Mouse (Mus musculus): ENCODE measurements around the gene Zbtb9.
A peak's percentile ranks its signal among the peaks of the same experiment; 100 is the strongest.

The Zbtb9 gene

DNA sequence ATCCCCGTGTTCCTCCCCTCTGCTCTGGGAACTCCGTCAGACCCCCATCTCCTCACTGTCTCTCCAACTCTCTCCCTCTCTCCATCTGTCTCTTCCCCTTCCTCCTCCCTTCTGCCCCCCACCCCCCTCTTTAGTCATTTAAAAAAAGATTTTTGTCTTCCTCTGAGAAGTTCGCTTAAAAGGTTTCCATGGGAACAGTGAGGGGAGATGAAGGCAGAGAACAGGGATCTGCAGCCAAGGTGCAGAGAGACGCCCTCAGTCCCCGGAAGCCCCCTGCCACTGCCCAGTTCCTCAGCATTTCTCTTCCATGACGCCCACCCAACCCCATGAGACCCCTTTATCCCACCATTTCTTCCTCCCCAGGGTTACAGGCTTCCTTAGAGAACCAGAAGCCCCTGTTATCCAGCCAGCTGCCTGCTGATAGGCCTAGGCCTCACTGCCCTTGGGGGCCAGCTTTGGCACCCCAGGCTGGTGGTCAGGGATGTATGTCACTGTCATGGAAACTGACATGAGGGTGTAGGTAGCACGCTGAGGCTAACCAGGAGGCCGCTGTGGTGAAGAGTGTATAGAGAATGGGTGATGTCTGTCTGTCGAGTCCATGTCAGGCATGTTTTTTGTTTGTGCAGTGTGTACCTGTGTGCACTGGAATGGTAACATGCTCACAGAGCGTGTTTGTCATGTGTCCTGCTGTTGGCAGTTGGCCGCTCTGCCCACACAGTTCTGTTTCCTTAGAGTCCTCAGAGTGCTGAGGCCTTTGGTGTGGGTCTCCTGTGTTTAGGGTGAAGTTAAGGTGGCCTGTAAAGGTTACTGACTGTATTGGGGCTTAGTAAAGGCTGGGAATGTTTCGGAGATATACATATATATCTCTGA, 25.5 kb upstream of the Zbtb9 start:
- peak; percentile 29 for DNase-seq

DNA sequence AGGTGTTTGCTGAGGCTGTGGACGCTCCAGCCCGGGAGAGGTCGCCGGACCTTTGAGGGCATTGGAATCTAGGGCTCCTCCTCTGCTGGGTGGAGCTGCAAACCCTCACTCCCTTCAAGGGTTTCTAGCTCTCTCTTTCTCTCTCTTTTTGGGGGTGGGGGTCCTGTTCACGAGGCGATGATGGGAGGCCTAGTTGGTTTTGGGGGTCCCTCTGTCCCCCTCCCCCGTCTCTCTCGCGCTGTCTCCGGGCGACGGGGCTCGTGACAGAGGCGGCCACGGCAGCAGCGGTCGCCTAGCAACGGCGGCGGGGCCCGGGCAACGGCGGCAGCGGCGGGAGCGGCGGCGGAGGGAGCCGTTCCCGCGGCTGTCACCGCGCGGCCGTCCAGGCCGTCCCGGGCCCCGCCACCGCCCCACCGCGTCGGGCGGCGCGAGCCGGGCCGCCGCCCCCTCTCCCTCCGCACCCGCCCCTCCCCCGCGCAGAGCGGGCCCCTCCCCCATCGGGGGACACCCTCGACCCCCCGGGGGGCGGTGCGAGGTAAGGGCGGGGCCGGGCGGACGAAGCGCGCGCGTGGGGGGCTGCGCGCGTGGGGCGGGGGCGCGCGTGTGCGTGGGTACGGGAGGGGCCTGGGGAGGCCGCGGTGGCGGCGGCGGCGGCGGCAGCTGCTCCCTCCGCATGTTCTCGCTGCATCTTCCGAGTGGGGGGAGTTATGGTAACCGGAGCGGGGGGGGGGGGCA, 24.5 kb upstream of the Zbtb9 start:
- DNase-seq = peak; percentile 71

DNA sequence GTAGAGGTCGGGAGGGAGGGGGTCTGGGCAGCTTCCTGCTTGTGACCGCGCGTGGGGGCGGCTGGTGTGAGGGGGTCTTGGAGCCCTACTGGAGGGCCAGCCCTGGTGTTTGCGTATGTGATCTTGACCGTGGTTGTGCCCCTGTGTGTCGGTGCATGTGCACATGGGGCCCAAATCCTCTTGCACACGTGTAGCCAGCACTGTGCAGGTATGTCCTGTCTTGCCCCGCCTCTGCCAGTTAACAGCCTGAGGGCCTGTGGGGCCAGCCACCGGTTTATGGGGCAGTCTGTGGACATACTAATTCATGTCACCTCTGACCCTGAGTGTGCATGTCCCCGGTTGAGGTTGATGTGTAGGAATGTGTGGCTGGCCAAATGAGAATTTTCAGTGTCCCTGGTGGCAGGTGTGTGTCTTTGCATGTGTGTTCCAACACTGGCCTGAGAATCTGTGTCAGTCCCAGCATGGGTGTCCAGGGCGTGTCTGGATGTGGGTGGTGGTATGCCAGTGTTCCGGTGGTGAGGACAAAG, 23.9 kb upstream of the Zbtb9 start:
- no peak for DNase-seq

DNA sequence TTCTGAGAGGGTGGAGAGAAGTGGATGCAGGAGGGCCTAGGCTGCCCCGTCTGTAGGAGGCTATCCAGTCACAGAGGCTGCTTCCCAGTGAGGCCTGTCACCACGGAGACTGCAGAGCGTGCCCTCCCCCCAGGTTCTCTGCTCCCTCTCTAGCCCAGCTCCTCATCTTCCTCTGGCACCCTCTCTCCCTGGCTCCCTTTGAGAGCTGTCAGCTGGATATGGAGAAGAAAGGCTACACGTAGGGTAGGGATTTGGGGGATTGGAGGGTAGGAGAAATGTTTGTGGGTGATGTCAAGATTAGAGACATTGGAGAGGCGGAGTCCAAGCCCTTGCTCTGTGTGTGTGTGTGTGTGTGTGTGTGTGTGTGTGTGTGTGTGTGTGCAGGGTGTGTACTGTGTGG, 23.1 kb upstream of the Zbtb9 start:
- DNase-seq = no peak

DNA sequence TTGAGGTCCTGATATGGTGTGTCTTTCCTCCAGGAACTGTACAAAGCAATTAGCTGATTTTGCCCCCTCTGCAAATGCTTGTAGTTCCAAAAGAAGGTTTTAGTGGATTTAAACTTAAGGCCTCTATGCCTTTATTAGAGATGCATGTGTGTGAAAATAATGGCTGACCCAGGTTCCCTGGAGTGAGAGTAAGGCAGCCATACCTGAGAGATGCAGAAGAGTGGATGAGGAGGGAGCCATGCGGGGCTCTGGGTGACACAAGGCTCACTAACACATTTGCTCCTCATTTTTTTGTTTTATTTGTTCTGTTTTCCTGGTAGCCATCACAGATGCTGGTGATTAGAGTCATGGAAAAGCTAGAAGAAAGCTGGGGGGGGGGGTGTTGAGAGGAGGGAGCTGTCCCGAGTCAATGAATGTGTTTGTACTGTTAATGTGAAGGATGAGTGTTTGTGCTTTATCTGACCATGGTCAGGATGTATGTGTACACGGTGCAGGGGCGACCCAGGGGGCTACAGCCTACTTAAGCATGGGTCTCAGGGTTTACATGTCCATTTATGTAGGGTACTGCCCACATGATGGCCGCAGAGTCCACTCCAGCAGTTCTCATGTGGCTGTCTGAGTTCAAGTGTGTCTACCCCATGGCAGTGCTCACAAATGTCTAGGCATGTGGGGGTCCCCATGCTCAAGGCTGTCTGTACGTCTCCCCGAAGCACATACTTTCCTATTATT, 22.2 kb upstream of the Zbtb9 start:
- no peak for DNase-seq

DNA sequence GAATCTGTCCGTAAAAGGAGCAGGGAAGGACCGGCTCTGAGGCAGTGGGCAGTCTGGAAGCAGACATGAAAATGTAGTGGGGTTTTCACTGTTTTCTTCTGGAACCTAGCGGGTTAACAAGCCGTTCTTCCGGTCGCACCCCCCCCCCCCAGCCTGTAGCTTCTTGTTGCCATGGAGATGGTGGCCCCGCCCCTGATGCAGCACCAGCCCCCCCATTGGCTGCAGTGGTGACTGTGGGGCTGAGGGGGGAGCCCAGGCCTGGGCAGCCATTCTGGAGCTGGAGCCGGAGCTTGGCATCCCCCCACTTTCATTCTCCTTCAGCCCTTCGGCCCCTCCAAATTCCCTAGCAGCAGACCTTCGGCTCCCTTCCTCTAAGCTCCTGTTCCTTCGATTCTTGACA, 21.6 kb upstream of the Zbtb9 start:
- peak; percentile 88 for DNase-seq

DNA sequence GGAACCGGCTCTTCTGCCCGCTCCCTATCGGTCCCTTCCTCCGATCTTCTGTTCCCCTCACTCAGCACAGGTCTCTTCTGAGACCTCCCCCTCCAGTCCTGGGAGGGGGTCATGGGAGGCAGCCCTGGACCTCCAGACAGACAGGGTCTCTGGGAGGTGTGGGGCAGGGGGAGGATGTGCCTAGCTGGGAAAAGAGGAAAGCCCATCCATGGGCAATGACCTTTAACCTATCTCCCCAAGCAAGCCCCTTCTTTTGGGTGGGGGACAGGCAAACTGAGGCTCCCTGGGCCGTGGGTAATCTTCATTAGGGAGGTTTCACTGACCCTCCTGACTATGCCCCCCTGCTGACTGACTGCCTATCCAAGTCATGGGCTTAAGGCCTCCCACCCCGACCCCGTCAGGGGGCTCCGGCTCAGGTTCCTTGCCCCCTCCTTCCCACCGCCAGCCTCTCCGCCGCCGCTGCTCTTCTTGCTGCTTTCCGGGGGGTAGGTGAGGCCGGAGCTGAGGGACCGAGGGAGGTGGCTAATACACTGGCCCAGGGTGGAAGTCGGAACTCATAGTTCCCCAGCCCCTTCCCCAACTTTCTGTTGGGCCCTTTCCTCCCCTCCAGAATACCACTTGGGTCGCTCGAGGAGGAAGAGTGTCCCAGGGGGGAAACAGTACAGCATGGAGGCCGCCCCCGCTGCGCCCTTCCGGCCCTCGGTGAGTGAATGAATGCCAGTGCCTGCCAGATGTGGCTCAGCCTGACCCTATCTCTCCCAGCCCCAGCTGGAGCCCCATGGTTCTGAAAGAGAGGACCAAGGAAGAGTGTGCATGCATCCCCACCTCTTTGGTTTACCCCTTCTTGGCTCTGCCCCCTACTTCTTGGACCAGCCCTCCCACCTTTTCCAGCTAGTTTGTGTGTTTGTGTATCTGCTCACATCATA, 20.8 kb upstream of the Zbtb9 start:
- DNase-seq = no peak

DNA sequence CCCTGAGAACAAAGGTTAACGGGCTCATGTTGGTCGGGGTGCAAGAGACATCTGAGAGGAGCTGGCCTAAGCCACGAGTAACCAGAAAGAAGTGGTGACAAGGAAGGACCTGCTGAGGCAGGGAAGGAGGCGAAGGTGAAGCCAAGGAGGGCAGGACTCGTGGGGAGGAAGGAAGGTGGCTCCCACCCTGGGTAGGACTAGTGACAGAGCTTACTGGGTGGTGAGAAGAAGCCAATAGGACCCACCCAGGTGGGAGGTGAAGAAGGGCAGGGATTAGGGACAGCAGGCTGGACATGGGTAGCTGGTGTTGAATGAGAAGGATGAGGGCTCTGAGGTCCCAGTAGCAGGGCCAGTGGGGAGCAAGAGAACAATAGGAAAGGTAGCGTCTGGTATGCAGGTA, 19.8 kb upstream of the Zbtb9 start:
- no peak for DNase-seq

DNA sequence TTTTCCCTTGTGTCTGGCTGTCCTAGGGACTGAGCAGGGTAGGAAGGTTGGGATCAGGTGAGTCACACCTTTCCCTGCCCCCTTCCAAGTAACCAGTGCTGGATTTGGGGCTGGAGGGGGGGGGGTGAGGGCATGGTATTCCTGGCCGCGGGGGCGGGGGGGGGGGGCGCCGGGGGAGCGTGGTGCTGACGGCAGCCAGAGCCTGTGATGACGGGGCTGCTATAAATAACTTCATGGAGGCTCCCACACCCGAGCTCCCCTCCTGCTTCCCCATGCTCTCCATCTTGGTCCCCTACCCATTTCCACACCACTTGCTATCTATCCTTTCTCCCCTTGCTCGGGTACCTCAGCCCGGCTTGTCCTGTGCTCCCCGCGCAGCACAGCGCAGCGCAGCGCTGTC, 19.2 kb upstream of the Zbtb9 start:
- DNase-seq = no peak

DNA sequence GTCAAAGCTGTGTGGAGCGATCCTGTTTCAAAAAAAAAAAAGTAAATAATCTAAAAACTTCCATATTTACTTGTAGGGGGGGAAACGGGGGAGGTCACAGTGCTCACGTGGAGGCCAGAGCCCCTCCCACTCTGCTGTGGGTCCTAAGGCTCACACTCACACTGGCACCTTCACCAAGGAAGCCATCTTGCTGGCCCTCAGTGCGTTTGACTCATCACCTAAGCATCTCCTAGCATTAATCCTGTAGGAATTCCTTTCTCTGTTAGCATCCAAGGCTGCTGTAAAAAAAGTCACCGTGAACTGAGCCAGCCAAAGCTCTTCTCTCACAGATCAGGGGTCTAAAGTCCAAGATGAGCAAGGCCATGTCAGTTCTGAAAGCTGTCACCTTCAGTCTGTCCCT, 16.7 kb upstream of the Zbtb9 start:
- no peak for DNase-seq

DNA sequence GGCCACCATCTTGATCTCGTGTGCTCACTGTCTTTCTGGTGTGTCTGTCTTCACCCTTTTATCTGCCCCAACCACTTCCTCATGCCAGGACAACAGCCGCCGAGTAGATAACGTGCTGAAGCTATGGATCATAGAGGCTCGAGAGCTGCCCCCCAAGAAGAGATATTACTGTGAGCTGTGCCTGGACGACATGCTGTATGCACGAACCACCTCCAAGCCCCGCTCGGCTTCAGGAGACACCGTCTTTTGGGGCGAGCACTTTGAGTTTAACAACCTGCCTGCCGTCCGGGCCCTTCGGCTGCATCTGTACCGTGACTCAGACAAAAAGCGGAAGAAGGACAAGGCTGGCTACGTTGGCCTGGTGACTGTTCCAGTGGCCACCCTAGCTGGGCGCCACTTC, 16.1 kb upstream of the Zbtb9 start:
- DNase-seq = no peak

DNA sequence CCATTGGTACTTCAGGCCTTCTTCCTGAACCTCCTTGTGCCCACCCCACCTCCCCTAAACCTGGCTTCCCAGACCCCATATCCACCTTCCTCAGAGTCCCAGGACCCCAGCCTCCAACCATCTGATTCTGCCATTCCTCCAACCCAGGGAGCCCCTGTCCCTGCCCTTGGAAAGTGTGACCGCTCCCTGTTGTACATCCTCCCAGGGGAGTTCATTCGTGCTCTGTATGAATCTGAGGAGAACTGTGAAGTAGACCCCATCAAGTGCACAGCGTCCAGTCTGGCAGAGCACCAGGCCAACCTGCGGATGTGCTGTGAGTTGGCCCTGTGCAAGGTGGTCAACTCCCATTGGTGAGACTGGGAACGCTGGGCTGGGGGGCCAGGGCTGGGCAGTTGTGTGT, 15.1 kb upstream of the Zbtb9 start:
- peak; percentile 5 for DNase-seq

DNA sequence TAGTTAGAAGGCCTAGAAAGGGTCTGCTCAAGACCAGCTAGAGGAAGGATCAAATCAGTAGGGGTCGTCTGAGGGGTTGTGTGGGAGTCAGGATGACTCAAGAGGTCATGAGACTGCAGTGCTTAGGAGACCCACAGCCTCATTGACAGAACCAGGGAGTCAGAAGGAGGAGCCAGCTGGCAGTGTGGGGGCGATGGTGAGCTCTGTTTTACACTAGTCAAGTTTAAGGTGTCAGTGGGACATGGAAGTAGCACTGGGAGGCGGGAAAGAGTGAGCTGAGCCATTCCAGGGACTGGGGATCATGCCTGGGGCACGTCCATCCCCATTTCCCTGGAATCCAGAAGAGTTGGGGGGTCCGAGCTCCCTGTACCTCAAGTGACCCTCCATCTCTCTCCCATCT, 14.1 kb upstream of the Zbtb9 start:
- peak; percentile 5 for DNase-seq

DNA sequence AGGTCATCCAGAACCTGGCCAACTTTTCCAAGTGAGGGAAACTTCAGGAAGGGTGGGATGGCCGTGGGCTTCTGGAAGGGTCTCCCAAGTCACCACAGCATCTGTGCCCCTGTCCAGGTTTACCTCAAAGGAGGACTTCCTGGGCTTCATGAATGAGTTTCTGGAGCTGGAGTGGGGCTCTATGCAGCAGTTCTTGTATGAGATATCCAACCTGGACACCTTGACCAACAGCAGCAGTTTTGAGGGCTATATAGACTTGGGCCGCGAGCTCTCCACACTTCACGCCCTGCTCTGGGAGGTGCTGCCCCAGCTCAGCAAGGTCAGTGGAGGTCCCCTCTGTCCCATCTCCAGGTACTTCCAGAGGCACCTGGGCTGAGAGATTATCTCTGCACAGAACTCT, 13.2 kb upstream of the Zbtb9 start:
- no peak for DNase-seq

DNA sequence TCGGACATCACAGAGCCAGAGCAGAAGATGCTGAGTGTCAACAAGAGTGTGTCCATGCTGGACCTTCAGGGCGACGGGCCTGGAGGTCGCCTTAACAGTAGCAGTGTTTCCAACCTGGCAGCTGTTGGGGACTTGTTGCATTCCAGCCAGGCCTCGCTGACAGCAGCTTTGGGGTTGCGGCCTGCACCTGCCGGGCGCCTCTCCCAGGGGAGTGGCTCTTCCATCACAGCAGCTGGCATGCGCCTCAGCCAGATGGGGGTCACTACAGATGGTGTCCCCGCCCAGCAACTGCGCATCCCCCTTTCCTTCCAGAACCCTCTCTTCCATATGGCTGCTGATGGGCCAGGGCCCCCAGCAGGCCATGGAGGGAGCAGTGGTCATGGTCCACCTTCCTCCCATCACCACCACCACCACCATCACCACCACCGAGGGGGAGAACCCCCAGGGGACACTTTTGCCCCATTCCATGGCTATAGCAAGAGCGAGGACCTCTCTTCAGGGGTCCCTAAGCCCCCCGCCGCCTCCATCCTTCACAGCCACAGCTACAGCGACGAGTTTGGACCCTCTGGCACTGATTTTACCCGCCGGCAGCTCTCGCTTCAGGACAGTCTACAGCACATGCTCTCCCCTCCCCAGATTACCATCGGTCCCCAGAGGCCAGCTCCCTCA, 11.3 kb upstream of the Zbtb9 start:
- no peak for DNase-seq

DNA sequence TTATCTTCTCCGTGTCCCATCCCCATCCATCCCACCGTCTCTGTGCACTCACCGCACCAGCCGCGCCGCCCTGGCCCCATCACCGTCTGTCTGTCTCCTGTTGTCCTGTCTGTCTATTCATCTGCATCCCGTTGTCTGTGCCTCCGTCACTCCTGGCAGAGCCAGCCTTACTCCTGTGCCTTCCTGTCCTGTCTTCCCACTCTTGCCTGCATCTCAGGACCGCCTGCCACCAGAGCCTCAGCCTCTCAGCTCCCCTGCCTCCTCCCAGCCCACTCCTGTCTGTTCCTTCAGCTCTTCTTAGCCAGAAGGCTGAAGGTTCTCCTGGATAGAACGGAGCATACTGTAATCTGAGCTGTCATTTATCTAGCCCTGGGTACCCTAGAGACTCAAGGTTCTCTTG, 6.0 kb upstream of the Zbtb9 start:
- DNase-seq = no peak

DNA sequence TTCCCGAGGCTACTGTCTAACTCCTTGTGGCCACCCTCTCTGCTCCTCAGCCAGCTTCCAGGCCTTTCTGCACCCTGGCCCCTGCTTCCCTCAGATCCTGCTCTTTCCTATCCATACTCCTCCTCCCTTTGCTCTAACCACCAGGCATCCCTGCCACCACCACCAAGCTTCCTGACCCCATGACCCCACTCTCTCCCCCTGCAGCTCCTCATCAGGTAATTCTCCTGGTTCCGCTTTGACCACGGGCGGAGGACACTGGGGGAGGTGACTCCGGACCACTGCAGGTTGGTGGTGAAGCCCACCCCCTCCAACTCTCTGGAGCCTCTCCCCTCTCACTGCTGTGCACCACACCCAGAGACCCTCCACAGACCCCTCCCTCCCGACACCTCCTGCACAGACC, 5.5 kb upstream of the Zbtb9 start:
- DNase-seq = no peak

DNA sequence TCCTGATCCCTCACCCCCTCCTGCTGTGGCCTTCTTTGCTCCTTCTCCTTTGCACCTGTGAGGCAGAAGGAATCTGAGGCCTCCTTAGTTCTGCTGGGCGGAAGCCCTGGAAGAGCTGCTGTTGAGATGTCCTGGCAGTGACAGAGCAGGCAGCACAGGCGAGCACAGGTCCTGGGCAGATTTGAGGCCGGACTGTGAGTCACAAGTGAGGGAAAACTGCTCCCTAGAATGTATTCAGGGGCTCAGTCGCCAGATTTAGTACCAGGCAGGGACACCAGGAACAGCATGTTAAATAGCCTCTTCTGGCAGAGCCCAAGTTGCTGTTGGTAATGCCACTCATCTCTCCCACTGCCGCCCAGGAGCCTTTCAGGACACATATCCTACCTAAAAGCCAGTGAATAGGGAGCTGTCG, 4.8 kb upstream of the Zbtb9 start:
- DNase-seq = no peak

DNA sequence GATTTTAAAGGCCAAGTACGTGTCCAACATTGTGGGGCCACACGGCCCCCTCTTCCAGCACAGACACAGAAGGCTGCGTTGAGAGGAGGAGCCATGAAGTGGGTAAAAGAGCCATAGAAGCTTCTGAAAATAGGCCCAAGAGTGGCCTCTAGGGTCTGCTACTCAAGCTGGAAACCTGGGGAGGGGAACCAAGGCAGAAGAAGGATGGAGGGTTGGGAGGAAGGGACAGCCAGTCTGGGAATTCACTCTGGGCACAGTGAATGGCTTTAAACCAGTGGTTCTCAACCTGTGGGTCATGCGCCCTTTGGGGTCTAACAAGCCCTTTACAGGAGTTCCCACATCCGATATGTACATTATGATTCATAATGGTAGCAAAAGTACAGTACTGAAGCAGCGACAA, 3.7 kb upstream of the Zbtb9 start:
- no peak for DNase-seq

DNA sequence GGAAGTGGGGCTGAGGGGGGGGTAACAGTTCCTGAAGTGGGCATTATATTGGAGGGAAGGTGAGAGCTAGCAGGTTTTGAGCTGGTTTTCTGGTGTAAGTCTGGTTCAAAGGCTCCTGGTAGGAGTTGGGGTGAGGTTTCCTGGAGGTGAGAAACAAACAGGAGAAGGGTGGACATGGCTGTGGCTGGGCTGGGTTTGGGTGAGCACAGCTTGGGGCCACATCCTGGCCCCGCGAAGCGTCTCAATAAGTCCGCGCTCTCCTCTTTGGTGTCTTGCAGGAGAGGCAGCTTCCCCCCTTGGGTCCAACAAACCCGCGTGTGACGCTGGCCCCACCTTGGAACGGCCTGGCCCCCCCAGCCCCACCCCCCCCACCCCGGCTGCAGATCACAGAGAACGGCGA, 2.7 kb upstream of the Zbtb9 start:
- no peak for DNase-seq

DNA sequence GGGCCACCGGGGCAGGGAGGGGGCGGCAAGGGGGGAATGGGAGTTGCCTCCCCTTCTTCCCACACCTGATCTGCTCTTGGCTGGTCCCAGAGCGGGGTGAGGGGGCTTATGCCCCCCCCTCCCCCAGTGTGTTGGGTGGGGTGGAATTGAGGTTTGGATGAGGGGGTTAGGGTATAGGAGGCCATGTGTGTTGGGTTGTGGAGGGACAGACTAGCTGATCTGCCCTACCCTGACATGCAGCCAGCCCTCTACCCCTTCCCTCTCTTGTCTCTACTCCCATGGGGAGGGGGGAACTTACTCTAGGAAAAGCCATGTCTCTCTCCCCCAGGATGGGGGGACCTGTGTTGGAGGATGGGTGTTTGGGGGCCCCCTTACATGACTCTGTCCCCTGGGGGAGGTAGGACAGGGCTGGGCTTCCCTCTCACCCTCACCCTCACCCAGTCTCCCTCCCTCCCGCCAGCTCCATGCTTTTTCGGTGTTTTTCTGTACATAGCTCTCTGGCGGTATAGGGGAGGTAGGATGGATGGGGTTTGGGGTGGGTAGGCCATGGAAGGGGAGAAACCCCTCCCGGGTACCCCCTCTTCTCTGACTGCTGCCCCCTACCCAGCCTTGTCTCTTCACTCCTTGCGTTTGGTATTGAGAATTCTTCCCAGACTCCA, 1.6 kb upstream of the Zbtb9 start:
- no peak for DNase-seq

Data from right cerebral cortex, postnatal 4 days (tissue).